Mouse (Mus musculus) thymus, adult 2 months (tissue): Measurements from ENCODE around the gene Col23a1. TPM values are rescaled to one million over a fixed set of nuclear protein-coding genes. Genes with fewer than 3 reads are reported as not detected.

Source experiments
- DNase-seq: peaks from one replicate; pipeline ENCODE4 v3.0.0; 2021
- H3K27ac ChIP-seq: fragments of 200-500 bp; 2 replicates; pipeline ENCODE4 v1.5.1; 2012; ENCODE audit warnings: low read length, control low read depth; ENCODE audit not compliant: control insufficient read depth, insufficient read depth
- H3K27me3 ChIP-seq: fragments of 200-500 bp; 2 replicates; pipeline ENCODE4 v1.6.1; 2012; ENCODE audit warnings: mild to moderate bottlenecking, low read length, moderate library complexity, mixed read lengths; ENCODE audit not compliant: control insufficient read depth, insufficient read depth
- H3K36me3 ChIP-seq: fragments of 200-500 bp; 2 replicates; pipeline ENCODE4 v1.6.1; 2012; ENCODE audit warnings: mild to moderate bottlenecking, low read length, moderate library complexity; ENCODE audit not compliant: control insufficient read depth, insufficient read depth
- H3K4me1 ChIP-seq: fragments of 200-500 bp; replicated peaks from 2 replicates; pipeline ENCODE4 v1.6.1; 2012; ENCODE audit warnings: low read length; ENCODE audit not compliant: control insufficient read depth, insufficient read depth
- H3K4me3 ChIP-seq: fragments of 200-500 bp; 2 replicates; pipeline ENCODE4 v1.5.1; 2012; ENCODE audit warnings: mild to moderate bottlenecking, low read length, control low read depth, moderate library complexity; ENCODE audit not compliant: control insufficient read depth, insufficient read depth
- CTCF ChIP-seq: fragments of 200-500 bp; IDR thresholded peaks from 2 replicates; pipeline ENCODE4 v1.5.1; 2012; ENCODE audit warnings: mild to moderate bottlenecking, control low read depth, low read length, moderate library complexity, borderline replicate concordance; ENCODE audit not compliant: control insufficient read depth, poor library complexity, insufficient read depth; ENCODE audit errors: extremely low read depth
- POLR2A ChIP-seq: fragments of 200-500 bp; IDR thresholded peaks from 2 replicates; pipeline ENCODE4 v1.6.1; 2012; ENCODE audit warnings: mild to moderate bottlenecking, low read length, control low read depth, moderate library complexity; ENCODE audit not compliant: control insufficient read depth, poor library complexity, insufficient read depth; ENCODE audit errors: extremely low read depth
- WGBS: fragments of 180-500 bp; shearing (Covaris S2); methylation state at CpG from one replicate; pipeline ENCODE4 v1.1.7; 2018; 5-methylcytosine and 5-hydroxymethylcytosine counted together
- polyA plus RNA-seq: library from polyadenylated mRNA; depleted of rRNA; stranded (reverse); fragments of >200 nt; gene quantifications from 2 replicates; pipeline ENCODE4 v1.2.3, GENCODE M21; 2012

Col23a1 gene
- polyA plus RNA-seq, 1 experiment, result 1.2 TPM

DNA sequence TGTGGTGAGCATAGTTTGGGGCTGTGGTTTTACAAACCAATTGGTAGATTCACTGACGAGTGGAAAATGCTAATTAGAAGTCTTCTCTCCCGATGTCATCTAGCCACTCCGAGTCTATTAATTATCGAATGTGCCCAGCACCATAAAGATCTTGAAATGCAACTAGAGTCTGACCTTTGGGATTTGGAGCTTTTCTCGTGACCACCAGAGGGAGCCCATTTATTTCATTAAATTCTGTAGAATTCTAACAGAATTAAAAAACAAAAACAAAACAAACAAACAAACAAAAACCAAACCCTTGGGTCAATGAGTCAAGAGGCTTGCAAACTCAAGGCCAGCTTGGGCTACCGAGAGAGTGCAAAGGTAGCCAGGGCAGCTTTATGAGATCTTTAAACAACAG, 37.2 kb downstream of the Col23a1 start:
- Histone ChIP-seq H3K36me3 (no peaks in the 10 kb centered on the region), H3K27me3 (no peaks in the 10 kb centered on the region), H3K4me3 (no peak overlapping the region), H3K4me1 (no peaks in the 10 kb centered on the region), H3K27ac (no peak overlapping the region)
- no peak for TF ChIP-seq POLR2A
- no peak for TF ChIP-seq CTCF
- 79% methylated on average over 6 of the region's 6 CpGs for WGBS
- no peak for DNase-seq

DNA sequence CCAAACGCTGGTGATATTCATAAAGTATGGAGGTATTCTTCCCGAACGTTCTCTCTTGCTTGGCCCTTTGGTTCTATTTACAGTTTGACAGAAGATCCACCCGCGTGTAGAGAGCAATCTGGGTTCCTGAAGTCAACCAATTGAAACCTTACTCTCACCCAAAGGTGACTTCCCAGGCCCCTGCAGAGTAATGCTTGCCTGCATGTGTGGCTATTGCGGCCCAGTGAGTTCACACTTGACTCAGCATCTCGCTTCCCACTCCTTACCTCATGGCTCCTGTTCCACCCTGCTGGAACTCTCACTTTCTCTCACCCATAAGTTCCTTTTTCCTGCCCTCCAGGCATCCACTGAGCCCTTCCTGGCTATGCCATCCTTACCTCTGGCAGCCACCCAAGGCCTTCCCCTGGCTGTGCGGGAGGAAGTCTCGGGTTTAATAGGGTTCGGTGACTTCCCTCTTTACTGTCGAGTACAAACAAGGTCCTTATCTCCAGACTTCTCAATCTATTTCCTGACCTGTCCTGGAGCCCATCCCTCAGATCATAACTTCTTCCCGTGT, 38.7 kb downstream of the Col23a1 start:
- WGBS, result 37% methylated on average over 12 of the region's 12 CpGs

DNA sequence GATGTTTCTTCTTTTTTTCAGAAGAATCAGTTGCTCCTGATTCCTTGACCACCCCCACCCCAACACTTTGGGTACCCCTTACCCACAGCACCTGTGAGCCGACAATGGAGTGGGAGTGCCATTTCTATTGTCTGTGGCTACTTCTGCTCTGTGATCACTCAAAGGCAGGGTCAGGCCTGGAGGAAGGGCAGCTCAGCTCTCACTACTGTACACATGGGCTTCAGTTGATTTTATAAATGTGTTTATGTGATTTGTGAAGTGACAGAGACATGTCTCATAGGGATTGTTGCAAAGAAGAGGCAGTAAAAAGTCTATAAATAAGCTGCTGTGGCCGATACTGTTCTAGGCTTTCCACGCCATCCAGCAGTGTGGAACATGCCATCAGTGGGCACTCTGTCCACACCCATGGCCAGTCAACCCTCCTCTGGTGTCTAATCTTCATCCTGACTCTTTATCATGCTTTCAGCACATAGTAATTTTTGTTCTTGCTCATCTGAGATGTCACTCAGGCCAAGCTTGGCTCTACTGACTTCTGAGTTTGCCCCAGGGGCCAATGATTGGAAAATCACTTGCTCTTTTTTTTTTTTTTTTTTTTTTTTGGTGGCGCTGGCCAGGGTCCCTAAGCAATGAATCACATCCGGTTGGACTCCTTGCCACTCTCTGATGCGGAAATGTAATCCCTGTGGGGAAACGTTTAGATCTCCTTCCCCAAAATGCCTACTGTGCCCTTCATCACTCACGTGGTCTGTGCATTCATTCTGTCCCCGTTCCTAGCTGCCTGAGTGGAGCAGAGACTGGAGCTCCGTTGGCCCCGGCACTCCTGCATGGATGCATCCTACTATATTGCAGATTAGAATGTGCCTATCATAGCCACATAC, 40.4 kb downstream of the Col23a1 start:
- no peaks in the 10 kb centered on the region for H3K27me3 ChIP-seq
- H3K27ac ChIP-seq, result no peak overlapping the region
- H3K4me3 ChIP-seq, result no peak overlapping the region
- no peak for DNase-seq
- no peaks in the 10 kb centered on the region for H3K4me1 ChIP-seq
- TF ChIP-seq POLR2A (no peak), CTCF (no peak)
- no peaks in the 10 kb centered on the region for H3K36me3 ChIP-seq
- WGBS, result 85% methylated on average over 11 of the region's 11 CpGs

More for the DNA sequence above, 38.7 kb downstream of the Col23a1 start:
- H3K36me3 ChIP-seq, result no peaks in the 10 kb centered on the region
- TF ChIP-seq CTCF, result no peak
- no peak for TF ChIP-seq POLR2A
- H3K4me1 ChIP-seq, result no peaks in the 10 kb centered on the region
- no peaks in the 10 kb centered on the region for H3K27me3 ChIP-seq
- no peak overlapping the region for H3K4me3 ChIP-seq
- no peak overlapping the region for H3K27ac ChIP-seq
- no peak for DNase-seq

DNA sequence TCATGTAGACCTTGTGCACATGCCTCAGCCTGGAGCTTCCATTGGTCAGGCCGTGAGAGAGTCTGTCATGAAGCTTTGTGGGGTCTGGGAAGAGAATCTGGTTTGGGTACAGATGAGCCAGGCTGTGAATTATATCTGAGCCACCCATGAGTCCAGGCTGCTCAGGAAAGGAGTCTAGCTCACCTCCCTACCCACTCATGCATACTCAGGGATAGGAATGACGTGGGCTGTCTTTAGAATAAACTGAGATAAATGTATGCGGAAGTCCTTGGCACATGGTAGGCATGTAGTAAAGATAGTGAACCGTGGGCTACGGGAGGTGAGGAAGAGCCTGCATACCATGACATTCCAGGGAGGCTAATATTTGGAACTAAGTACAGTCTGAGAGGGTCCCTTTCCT, 44.3 kb downstream of the Col23a1 start:
- TF ChIP-seq CTCF (no peak), POLR2A (no peak)
- no peak overlapping the region for H3K27ac ChIP-seq
- WGBS, result 92% methylated on average over 5 of the region's 5 CpGs
- no peak for DNase-seq
- H3K4me1 ChIP-seq, result no peaks in the 10 kb centered on the region
- no peak overlapping the region for H3K4me3 ChIP-seq
- no peaks in the 10 kb centered on the region for H3K36me3 ChIP-seq
- no peaks in the 10 kb centered on the region for H3K27me3 ChIP-seq

DNA sequence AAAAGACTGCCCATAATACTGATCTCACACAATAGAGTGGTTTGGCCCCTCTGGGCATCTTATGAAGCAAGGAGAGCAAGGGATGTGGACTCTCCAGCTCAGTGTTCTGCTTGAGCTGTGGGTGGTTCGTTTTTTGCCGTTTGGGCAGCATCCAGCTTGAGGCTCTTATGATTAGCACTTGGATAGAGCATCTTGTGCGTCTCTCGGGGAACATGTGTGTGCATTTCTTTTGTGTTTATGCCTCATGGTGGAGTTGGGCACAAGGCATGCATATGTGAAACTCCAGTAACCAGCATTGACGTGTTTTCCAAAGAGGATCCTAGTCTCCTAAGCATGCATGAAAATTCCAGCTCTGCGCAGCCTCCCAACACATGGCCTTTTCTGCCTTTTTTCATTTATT, 47.9 kb downstream of the Col23a1 start:
- no peak overlapping the region for H3K27ac ChIP-seq
- DNase-seq, result no peak
- TF ChIP-seq CTCF, result no peak
- TF ChIP-seq POLR2A, result no peak
- H3K36me3 ChIP-seq, result no peaks in the 10 kb centered on the region
- no peak overlapping the region for H3K4me3 ChIP-seq
- H3K27me3 ChIP-seq, result no peaks in the 10 kb centered on the region
- 91% methylated on average over 6 of the region's 6 CpGs for WGBS
- H3K4me1 ChIP-seq, result no peaks in the 10 kb centered on the region

DNA sequence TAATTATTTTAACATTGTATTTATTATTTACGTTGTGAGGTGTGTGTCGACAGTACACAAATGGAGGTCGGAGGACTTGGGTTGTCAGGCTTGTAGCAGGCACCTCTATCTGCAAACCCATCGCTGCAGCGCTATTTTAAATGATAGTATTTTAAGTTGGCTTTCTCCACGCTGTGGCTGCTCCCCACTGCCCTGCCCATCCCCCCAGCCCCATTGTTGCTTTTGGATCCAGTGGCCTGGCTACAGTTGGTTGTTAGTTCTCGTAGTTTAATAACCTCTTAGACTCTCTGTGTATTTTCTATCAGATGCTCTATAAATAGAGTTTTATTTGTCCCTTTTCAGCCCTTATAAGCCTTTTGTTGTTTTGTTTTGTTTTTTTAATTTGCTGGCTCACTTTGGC, 48.7 kb downstream of the Col23a1 start:
- TF ChIP-seq CTCF (no peak), POLR2A (no peak)
- no peak overlapping the region for H3K4me3 ChIP-seq
- WGBS, result 90% methylated on average over 7 of the region's 7 CpGs
- H3K27me3 ChIP-seq, result no peaks in the 10 kb centered on the region
- H3K27ac ChIP-seq, result no peak overlapping the region
- H3K4me1 ChIP-seq, result no peaks in the 10 kb centered on the region
- no peaks in the 10 kb centered on the region for H3K36me3 ChIP-seq
- no peak for DNase-seq

DNA sequence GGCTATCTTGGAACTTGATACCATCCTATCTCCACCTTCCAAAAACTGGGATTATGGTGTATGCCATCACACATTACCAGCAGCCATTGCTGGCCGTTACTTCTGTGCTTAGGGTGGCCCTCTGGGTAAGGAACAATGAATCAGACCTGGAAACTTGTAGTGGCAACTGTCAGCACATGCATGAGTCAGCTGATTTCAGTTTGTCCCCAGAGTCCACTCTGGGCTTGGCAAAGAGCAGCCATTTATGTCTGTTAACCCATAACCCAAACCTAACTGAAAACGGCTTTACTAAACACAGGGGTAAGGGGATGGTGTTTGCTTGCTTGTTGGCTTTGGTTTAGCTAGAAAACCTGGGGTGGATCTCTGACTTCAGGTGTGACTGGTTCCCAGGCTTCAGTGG, 51.4 kb downstream of the Col23a1 start:
- H3K4me1 ChIP-seq, result no peaks in the 10 kb centered on the region
- no peaks in the 10 kb centered on the region; the same call in 1 of the 2 replicates for H3K27me3 ChIP-seq
- H3K4me3 ChIP-seq, result no peak overlapping the region
- no peak for TF ChIP-seq CTCF
- TF ChIP-seq POLR2A, result no peak
- H3K36me3 ChIP-seq, result no peaks in the 10 kb centered on the region
- H3K27ac ChIP-seq, result no peak overlapping the region
- 71% methylated on average over 2 of the region's 2 CpGs for WGBS
- DNase-seq, result no peak
